Mouse (Mus musculus) neural tube, embryonic 14.5 days (tissue): ENCODE measurements around the gene Efcab5. TPM values are rescaled to one million over a fixed set of nuclear protein-coding genes. Genes with fewer than 3 reads are reported as not detected.

Source experiments
- ATAC-seq: fragments of 200-750 bp; cut with Nextera tagmentation; 2 replicates; pipeline ENCODE4 v1.8.0; 2017; ENCODE audit warnings: low read depth, mild to moderate bottlenecking, moderate TSS enrichment, moderate library complexity
- H3K27ac ChIP-seq: fragments of 300-500 bp; sonication (generic); 2 replicates; pipeline ENCODE4 v1.5.1; 2014; ENCODE audit warnings: low read depth, mild to moderate bottlenecking, control low read depth, low read length, moderate library complexity, mixed read lengths
- H3K27me3 ChIP-seq: fragments of 300-500 bp; sonication (generic); 2 replicates; pipeline ENCODE4 v1.6.1; 2014; ENCODE audit warnings: low read length; ENCODE audit not compliant: control insufficient read depth, insufficient read depth
- H3K36me3 ChIP-seq: fragments of 300-500 bp; sonication (generic); 2 replicates; pipeline ENCODE4 v1.6.1; 2014; ENCODE audit warnings: low read length, mixed read lengths; ENCODE audit not compliant: control insufficient read depth, insufficient read depth
- H3K4me1 ChIP-seq: fragments of 300-500 bp; sonication (generic); 2 replicates; pipeline ENCODE4 v1.6.1; 2014; ENCODE audit warnings: low read length; ENCODE audit not compliant: control insufficient read depth, insufficient read depth
- H3K4me2 ChIP-seq: fragments of 300-500 bp; sonication (generic); 2 replicates; pipeline ENCODE4 v1.6.1; 2014; ENCODE audit warnings: mild to moderate bottlenecking, low read depth, low read length, control low read depth
- H3K4me3 ChIP-seq: fragments of 300-500 bp; sonication (generic); 2 replicates; pipeline ENCODE4 v1.5.1; 2014; ENCODE audit warnings: low read depth, low read length, control low read depth, mixed read lengths
- H3K9ac ChIP-seq: fragments of 300-500 bp; sonication (generic); replicated peaks from 2 replicates; pipeline ENCODE4 v1.6.1; 2014; ENCODE audit warnings: low read depth, mild to moderate bottlenecking, control low read depth, low read length, mixed read lengths
- H3K9me3 ChIP-seq: fragments of 300-500 bp; sonication (generic); 2 replicates; pipeline ENCODE4 v1.6.1; 2016; ENCODE audit warnings: low read length; ENCODE audit not compliant: control insufficient read depth
- WGBS: fragments of 180-500 bp; shearing (Covaris S2); extraction: QIAGEN DNeasy Blood & Tissue Kit; methylation state at CpG from one replicate; pipeline ENCODE4 v1.1.7; 2014; 5-methylcytosine and 5-hydroxymethylcytosine counted together
- polyA plus RNA-seq: library from polyadenylated mRNA; unstranded; fragments of >200 nt; fragmentation: Nextera tagmentation; extraction: Ambion mirVana; gene quantifications from 2 replicates; pipeline ENCODE4 v1.2.1, GENCODE M21; 2014

Gene Efcab5
- 0.55 and 1.4 TPM in 2 replicates for polyA plus RNA-seq

DNA sequence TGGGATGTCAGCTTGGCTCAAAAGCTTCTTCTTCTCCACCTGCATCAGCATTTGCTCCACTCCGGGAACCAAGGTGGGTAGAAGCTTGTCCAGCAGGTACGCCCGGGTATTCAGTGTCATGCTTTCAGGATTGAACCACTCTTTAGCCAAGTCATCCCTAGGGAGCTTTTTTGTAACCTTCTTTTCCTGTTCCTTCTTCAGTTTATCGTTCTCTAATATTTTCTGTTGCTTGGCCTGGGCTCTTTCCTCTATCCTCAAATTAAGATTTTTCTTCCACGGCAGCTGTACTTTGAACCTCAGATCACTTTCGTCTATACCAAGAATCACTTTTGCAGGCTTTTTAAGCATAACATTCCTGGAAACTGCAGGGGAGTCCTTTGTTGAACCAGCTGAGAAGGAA, at the start of gene Efcab5:
Gene Efcab5 (minus strand): TSS at position 101 of the 400 bp plus-strand sequence.
- Histone ChIP-seq H3K4me2 (no peak within 1 kb of the TSS), H3K9ac (no peak within 1 kb of the TSS), H3K36me3 (no peaks in the 10 kb centered on the region), H3K9me3 (no peaks in the 10 kb centered on the region), H3K27ac (no peak within 1 kb of the TSS), H3K27me3 (no peaks in the 10 kb centered on the region), H3K4me1 (no peaks in the 10 kb centered on the region), H3K4me3 (no peak within 1 kb of the TSS)
- 88% methylated on average over 6 of the region's 6 CpGs for WGBS
- ATAC-seq: no peak

DNA sequence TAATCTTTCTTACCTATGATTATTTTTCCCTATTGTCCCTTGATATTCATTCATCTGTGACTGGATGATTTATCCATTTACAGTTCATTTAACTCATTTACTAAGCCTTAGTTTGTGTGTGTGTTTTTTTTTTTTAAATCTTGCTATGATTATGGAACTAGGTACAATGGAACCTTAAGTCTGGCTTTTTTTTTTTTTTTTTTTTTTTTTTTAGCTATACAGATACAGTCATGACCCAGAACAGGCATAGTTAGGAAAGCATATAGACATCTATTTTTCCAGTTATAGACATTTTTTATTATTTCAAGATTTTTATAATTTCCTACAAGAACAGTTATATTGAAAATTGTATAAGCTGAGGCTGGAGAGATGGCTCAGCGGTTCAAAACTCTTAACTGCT, 46.5 kb upstream of the Efcab5 start:
- H3K4me3 ChIP-seq: no peak overlapping the region
- no peak overlapping the region for H3K4me2 ChIP-seq
- H3K9me3 ChIP-seq: no peaks in the 10 kb centered on the region
- no peak overlapping the region for H3K9ac ChIP-seq
- 93% methylated on average over 1 of the region's 1 CpGs for WGBS
- no peaks in the 10 kb centered on the region for H3K36me3 ChIP-seq
- H3K4me1 ChIP-seq: no peaks in the 10 kb centered on the region
- no peak for ATAC-seq
- no peaks in the 10 kb centered on the region for H3K27me3 ChIP-seq
- H3K27ac ChIP-seq: no peak overlapping the region

DNA sequence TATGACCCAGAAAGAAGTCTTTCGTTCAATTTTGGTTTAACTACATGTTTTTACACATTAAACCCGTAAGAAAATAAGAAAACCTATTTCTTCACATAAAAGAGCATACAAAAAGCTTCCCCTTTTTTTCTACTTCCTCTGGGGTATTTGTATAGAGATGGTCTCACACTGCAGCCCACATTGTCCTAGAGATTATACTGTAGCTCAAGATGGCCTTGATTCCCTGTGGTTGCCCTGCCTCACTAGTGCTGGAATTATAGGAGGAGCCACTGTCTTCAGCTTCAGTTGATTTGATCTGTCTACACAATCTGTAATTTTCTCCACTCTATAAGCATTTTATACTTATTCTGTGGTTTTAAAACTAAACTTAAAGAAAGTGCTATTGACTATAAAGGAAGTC, 42.7 kb upstream of the Efcab5 start:
- H3K4me2 ChIP-seq: no peak overlapping the region
- no peak overlapping the region for H3K4me3 ChIP-seq
- no peaks in the 10 kb centered on the region for H3K4me1 ChIP-seq
- no peak for ATAC-seq
- no peaks in the 10 kb centered on the region for H3K9me3 ChIP-seq
- 95% methylated on average over 2 of the region's 2 CpGs for WGBS
- H3K9ac ChIP-seq: no peak overlapping the region
- no peaks in the 10 kb centered on the region for H3K27me3 ChIP-seq
- no peak overlapping the region for H3K27ac ChIP-seq
- H3K36me3 ChIP-seq: no peaks in the 10 kb centered on the region

DNA sequence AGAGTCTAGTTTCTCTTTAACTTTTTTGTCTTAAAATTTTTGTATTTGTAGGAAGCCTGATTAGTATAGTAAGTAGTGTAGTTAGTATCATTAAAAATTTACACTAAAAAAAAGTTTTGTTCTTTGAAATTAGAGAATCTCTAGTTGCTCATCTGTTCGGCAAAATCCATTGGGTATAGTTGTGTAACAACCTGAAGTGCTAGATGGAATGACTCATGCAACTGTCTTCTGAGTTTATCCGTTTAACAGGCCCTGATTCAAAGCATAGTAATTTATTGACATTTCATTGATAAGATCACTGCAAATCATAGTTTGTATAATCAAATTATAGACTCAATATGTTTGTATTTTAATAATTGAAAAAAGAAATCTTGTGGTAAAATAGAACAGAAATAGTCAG, 42.0 kb upstream of the Efcab5 start:
- 87% methylated on average over 2 of the region's 2 CpGs for WGBS

DNA sequence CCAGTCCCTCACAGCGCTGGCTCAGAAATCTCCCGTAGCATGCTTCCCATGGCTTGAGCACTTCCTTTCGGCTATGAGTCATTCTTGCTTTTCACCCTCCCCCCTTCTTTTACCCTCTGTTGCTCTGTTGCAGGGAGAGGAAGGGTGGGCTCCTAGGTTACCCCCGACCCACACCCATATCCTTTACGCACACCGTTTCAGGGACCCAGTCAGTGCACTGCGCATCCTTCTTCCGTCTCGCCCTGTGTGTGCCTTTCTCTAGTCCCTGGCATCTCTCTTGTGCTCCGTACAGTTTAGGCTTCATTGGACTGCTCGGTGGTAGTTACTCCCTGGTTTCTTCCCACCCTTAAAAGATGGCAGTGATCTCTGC, 28.0 kb upstream of the Efcab5 start:
- Histone ChIP-seq H3K4me3 (peak overlapping the region; percentile 77), H3K27ac (peak overlapping the region; percentile 99), H3K27me3 (no peaks in the 10 kb centered on the region), H3K36me3 (no peaks in the 10 kb centered on the region), H3K9ac (peak overlapping the region; percentile 96), H3K4me2 (peak overlapping the region; percentile 85), H3K4me1 (peaks cover 9% of the 10 kb centered on the region), H3K9me3 (no peaks in the 10 kb centered on the region)
- WGBS: 0% methylated on average over 11 of the region's 11 CpGs
- ATAC-seq: peak; percentile 77

More for the DNA sequence above, 42.0 kb upstream of the Efcab5 start:
- no peak overlapping the region for H3K4me2 ChIP-seq
- H3K9ac ChIP-seq: no peak overlapping the region
- H3K9me3 ChIP-seq: no peaks in the 10 kb centered on the region
- H3K4me1 ChIP-seq: no peaks in the 10 kb centered on the region
- H3K27me3 ChIP-seq: no peaks in the 10 kb centered on the region
- no peak overlapping the region for H3K27ac ChIP-seq
- no peaks in the 10 kb centered on the region for H3K36me3 ChIP-seq
- no peak for ATAC-seq
- H3K4me3 ChIP-seq: no peak overlapping the region

DNA sequence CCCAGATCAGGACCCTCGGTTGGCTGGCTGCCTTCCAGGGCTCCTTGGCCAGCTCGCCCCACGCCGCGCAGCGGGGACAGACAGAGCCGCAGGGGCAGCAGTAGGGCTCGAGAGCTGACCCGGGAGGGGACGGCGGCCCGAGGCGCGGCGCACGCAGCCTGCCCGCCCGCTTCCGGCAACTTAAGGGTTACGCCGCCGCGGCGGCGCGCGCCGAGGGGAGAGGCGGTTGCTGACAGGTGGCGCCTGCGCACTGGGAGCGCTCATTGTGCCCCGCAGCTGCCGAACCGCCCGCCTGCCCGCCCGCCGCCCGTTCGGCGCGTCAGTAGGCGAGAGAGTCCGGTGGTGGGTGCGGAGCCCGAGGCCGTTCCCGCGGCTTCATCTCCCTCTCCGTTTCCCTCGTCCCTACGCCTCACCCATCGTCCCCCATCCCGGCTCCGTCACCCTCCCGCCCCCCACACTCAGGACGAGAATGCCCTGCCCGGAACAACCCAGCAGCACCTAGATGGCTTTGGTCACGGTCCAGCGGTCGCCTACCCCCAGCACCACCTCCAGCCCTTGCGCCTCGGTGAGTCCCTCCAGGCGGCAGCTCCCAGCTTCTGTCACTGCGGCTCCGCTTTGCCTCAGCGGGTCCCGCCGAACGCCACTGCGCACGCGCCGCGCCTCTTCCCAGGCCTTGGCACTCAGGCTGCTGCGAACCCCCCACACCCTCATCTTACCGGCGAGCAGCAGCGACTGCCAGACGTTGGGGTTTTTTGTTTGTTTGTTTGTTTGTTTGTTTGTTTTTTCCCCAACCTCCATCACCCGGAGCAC, 27.4 kb upstream of the Efcab5 start, which contains the start of gene Ssh2:
Gene Ssh2 (plus strand): TSS at position 337 of the 810 bp plus-strand sequence.
- Histone ChIP-seq H3K4me3 (peak within 1 kb of the TSS; percentile 77), H3K4me2 (peak within 1 kb of the TSS; percentile 85), H3K27ac (peak within 1 kb of the TSS; percentile 99), H3K4me1 (peaks cover 9% of the 10 kb centered on the region), H3K9ac (peak within 1 kb of the TSS; percentile 96), H3K9me3 (no peaks in the 10 kb centered on the region), H3K27me3 (no peaks in the 10 kb centered on the region), H3K36me3 (no peaks in the 10 kb centered on the region)
- peak; percentile 90 for ATAC-seq
- under 1% methylated on average over 46 of the region's 82 CpGs for WGBS

DNA sequence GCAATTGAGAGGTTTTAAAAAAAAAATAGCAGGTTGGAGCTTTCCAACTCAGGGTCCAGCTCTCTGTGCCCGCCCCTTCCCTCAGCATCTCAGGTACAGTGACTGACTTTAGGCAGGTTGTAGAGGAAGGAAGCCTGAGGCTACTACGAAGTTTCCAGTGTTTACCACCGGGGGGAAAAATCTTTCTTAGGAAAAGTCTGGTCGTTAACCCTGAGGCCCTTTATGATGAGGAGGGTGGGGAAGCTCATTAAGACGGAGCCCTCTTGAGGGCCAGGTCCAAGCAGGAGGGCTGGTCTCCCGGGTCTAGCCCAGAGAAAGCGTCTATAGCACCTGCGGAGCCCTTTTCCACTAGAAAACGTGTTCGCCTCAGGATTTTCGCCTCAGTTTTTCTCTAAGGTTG, 26.7 kb upstream of the Efcab5 start:
- peak overlapping the region; percentile 85 for H3K4me2 ChIP-seq
- no peaks in the 10 kb centered on the region for H3K27me3 ChIP-seq
- H3K4me1 ChIP-seq: peaks cover 9% of the 10 kb centered on the region
- H3K4me3 ChIP-seq: peak overlapping the region; percentile 77
- H3K27ac ChIP-seq: peak overlapping the region; percentile 99
- 2% methylated on average over 11 of the region's 11 CpGs for WGBS
- peak overlapping the region; percentile 96 for H3K9ac ChIP-seq
- no peaks in the 10 kb centered on the region for H3K36me3 ChIP-seq
- peak; percentile 42 for ATAC-seq
- no peaks in the 10 kb centered on the region for H3K9me3 ChIP-seq

DNA sequence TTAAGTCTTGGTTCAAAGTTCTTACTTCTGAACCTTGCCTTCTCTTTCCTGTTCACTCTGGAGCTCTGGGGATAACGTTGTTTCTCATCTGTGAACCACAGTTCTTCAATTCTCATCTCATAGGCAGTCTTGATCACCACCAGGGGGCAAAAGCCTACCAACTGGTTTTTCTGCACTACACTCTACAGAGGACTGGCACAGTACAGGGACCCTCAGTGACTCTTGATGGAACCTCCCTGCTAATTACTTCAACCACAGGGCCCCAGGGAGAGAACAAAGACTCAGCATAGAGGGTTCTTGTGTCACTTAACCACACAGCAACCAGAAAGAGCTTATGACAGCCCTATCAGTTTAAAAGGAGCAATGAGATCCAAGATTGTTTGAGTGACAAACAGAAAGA, 26.0 kb upstream of the Efcab5 start:
- peaks cover 9% of the 10 kb centered on the region for H3K4me1 ChIP-seq
- peak overlapping the region; percentile 85; the same call in 1 of the 2 replicates for H3K4me2 ChIP-seq
- WGBS: 0% methylated on average over 1 of the region's 1 CpGs
- no peaks in the 10 kb centered on the region for H3K9me3 ChIP-seq
- no peak overlapping the region for H3K4me3 ChIP-seq
- no peaks in the 10 kb centered on the region for H3K36me3 ChIP-seq
- H3K9ac ChIP-seq: no peak overlapping the region
- no peak overlapping the region for H3K27ac ChIP-seq
- ATAC-seq: 0 out of 2 replicates have a peak, but pooled peaks have one; percentile 35
- no peaks in the 10 kb centered on the region for H3K27me3 ChIP-seq

DNA sequence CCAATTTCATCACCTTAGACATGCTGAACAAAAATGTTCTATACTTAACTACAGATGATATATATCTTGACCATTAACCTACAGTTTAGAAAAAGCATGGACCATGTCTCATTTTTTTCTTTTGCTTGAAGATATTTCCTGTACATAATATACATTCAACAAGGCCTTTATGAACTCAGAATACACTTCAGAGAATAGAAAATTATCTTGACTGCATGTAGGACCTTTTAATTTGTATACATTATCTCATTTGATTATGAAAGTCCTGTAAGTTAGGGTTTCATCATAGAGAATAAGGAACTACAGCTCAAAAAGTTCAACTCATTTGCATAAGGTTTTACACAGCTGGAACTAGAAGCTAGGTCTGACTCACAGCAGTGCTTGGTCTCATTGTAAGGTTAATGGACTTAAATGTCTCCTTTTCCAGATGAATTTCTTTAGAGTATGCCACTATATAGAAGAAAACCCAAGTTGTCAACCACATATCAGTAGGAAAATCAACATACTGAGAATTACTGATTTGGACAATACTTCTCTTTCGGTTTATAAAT, 25.4 kb upstream of the Efcab5 start:
- Histone ChIP-seq H3K4me2 (no peak overlapping the region), H3K27me3 (no peaks in the 10 kb centered on the region), H3K27ac (no peak overlapping the region), H3K4me1 (peaks cover 9% of the 10 kb centered on the region), H3K9me3 (no peaks in the 10 kb centered on the region), H3K4me3 (no peak overlapping the region), H3K9ac (no peak overlapping the region), H3K36me3 (no peaks in the 10 kb centered on the region)
- no peak for ATAC-seq
- WGBS: 89% methylated on average over 1 of the region's 1 CpGs
